ENCODE assay signal across 8 mouse cellular contexts in genomic region chr16:8737666-8738541, GRCm38 (mm10). TPM values are rescaled to one million over a fixed set of nuclear protein-coding genes. Genes with fewer than 3 reads are reported as not detected.
DNase-seq lines count a peak whose midpoint lies in the region; ATAC-seq and TF ChIP-seq lines count a peak whose summit lies in the region.

No protein-coding gene starts in this region.

- H3K9me3 ChIP-seq in forebrain, postnatal 0 days (ENCODE audit: low read length), result no peaks in the 10 kb centered on the region
- H3K9me3 ChIP-seq in hindbrain, postnatal 0 days (ENCODE audit: low read length), result no peaks in the 10 kb centered on the region
- H3K9me3 ChIP-seq in liver, embryonic 16.5 days (replicated peaks; ENCODE audit: control insufficient read depth, low read length), result no peaks in the 10 kb centered on the region

- peaks cover 28% of the 10 kb centered on the region for H3K4me1 ChIP-seq in lung, adult 2 months (ENCODE audit: control insufficient read depth, insufficient read depth, low read length)
- peaks cover 8% of the 10 kb centered on the region for H3K4me1 ChIP-seq in forebrain, postnatal 0 days (ENCODE audit: insufficient read depth)
- H3K4me1 ChIP-seq in hindbrain, postnatal 0 days (ENCODE audit: insufficient read depth, low read length), result peaks cover 17% of the 10 kb centered on the region
- H3K4me1 ChIP-seq in liver, embryonic 16.5 days (ENCODE audit: control insufficient read depth, low read depth, low read length), result peaks cover 55% of the 10 kb centered on the region

- TF ChIP-seq CTCF in lung, adult 2 months (IDR thresholded peaks at IDR 0.05; ENCODE audit: insufficient read depth, low read length), result no peak
- TF ChIP-seq CTCF in brain, embryonic 14.5 days (IDR thresholded peaks at IDR 0.05; ENCODE audit: borderline replicate concordance, extremely low read depth, insufficient read depth, insufficient read length), result no peak
- no peak for TF ChIP-seq CTCF in forebrain, postnatal 0 days (IDR thresholded peaks at IDR 0.05; ENCODE audit: low read depth)
- TF ChIP-seq CTCF in hindbrain, postnatal 0 days (IDR thresholded peaks at IDR 0.05; ENCODE audit: low read depth), result no peak

- H3K27me3 ChIP-seq in forebrain, postnatal 0 days (ENCODE audit: insufficient read depth, low read length), result no peaks in the 10 kb centered on the region
- no peaks in the 10 kb centered on the region for H3K27me3 ChIP-seq in hindbrain, postnatal 0 days (ENCODE audit: insufficient read depth, low read length)
- no peaks in the 10 kb centered on the region for H3K27me3 ChIP-seq in liver, embryonic 16.5 days (ENCODE audit: control insufficient read depth, insufficient read depth, low read depth, low read length)

- peak overlapping the region; percentile 94 for H3K9ac ChIP-seq in forebrain, postnatal 0 days
- peak overlapping the region; percentile 97 for H3K9ac ChIP-seq in hindbrain, postnatal 0 days (replicated peaks; ENCODE audit: low read length)
- H3K9ac ChIP-seq in liver, embryonic 16.5 days (ENCODE audit: low read depth, low read length), result peak overlapping the region; percentile 99

- DNase-seq in lung, adult 2 months, result peak; percentile 54
- DNase-seq in lung, postnatal 25 days (ENCODE audit: low spot score), result no peak
- DNase-seq in brain, embryonic 14.5 days (ENCODE audit: low read depth), result peak; percentile 51
- peak; percentile 47 for DNase-seq in forebrain, postnatal 0 days
- peak; percentile 51 for DNase-seq in hindbrain, postnatal 0 days (ENCODE audit: low spot score)
- peak; percentile 32 for DNase-seq in ovary, postnatal 36 days (ENCODE audit: low spot score)
- peak; percentile 33 to 45 for DNase-seq in urinary bladder, postnatal 36 days (ENCODE audit: low spot score in 2 of 2)

- H3K4me2 ChIP-seq in forebrain, postnatal 0 days (ENCODE audit: low read depth), result peak overlapping the region; percentile 93
- H3K4me2 ChIP-seq in hindbrain, postnatal 0 days (ENCODE audit: low read depth, low read length), result peak overlapping the region; percentile 96
- peak overlapping the region; percentile 79 for H3K4me2 ChIP-seq in liver, embryonic 16.5 days (ENCODE audit: low read depth, low read length)

- TF ChIP-seq POLR2A in lung, adult 2 months (IDR thresholded peaks at IDR 0.05; ENCODE audit: borderline replicate concordance, extremely low read depth, low read depth, low read length), result no peak
- no peak for TF ChIP-seq POLR2A in brain, embryonic 14.5 days (IDR thresholded peaks at IDR 0.05; ENCODE audit: borderline replicate concordance, extremely low read depth, insufficient read depth, insufficient read length, poor library complexity, severe bottlenecking)

- H3K27ac ChIP-seq in forebrain, postnatal 0 days (ENCODE audit: low read depth, low read length), result peak overlapping the region; percentile 97
- peak overlapping the region; percentile 97 for H3K27ac ChIP-seq in hindbrain, postnatal 0 days
- H3K27ac ChIP-seq in liver, embryonic 16.5 days (ENCODE audit: low read length), result peak overlapping the region; percentile 96

- H3K36me3 ChIP-seq in forebrain, postnatal 0 days (ENCODE audit: insufficient read depth), result no peaks in the 10 kb centered on the region
- no peaks in the 10 kb centered on the region for H3K36me3 ChIP-seq in hindbrain, postnatal 0 days (ENCODE audit: insufficient read depth, low read length)
- H3K36me3 ChIP-seq in liver, embryonic 16.5 days (ENCODE audit: control insufficient read depth, insufficient read depth), result peaks cover 3% of the 10 kb centered on the region; the same call in 1 of the 2 replicates

- ATAC-seq in forebrain, postnatal 0 days, result 0 out of 2 replicates have a peak, but pooled peaks have one; percentile 12
- ATAC-seq in hindbrain, postnatal 0 days, result peak; percentile 37
- 0 out of 2 replicates have a peak, but pooled peaks have one; percentile 2 for ATAC-seq in liver, embryonic 16.5 days (ENCODE audit: low read depth)

- under 1% methylated on average over 95 of the region's 110 CpGs for WGBS in lung, adult 2 months
- WGBS in forebrain, postnatal 0 days, result 3% methylated on average over 56 of the region's 110 CpGs
- under 1% methylated on average over 79 of the region's 110 CpGs for WGBS in hindbrain, postnatal 0 days
- under 1% methylated on average over 64 of the region's 110 CpGs for WGBS in liver, embryonic 16.5 days (ENCODE audit: insufficient replicate concordance)

- peak overlapping the region; percentile 70 for H3K4me3 ChIP-seq in lung, adult 2 months (replicated peaks; ENCODE audit: extremely low read depth, low read depth, low read length)
- H3K4me3 ChIP-seq in forebrain, postnatal 0 days (ENCODE audit: low read depth, low read length), result peak overlapping the region; percentile 87
- peak overlapping the region; percentile 98 for H3K4me3 ChIP-seq in hindbrain, postnatal 0 days (ENCODE audit: low read length)
- H3K4me3 ChIP-seq in liver, embryonic 16.5 days (ENCODE audit: low read depth, low read length), result peak overlapping the region; percentile 100

RNA-seq across cellular contexts. Expression of gene Usp7, which starts 54.2 kb away (rescaled TPM):
- polyA plus RNA-seq in lung, adult 2 months (2012; rRNA removed), result 18.6 and 29.8 TPM in 2 replicates
- polyA plus RNA-seq in brain, embryonic 14.5 days (2012; rRNA removed), result 103 and 127 TPM in 2 replicates
- 119 and 200 TPM in 2 replicates for total RNA-seq in forebrain, postnatal 0 days (2014; rRNA removed)
- 14.5 and 18.9 TPM in 2 replicates for polyA plus RNA-seq in forebrain, postnatal 0 days (2015; fragmentation: Nextera tagmentation; extraction: Ambion mirVana)
- total RNA-seq in hindbrain, postnatal 0 days (2014; rRNA removed), result 69.8 and 83.7 TPM in 2 replicates
- 17.5 and 18.9 TPM in 2 replicates for polyA plus RNA-seq in hindbrain, postnatal 0 days (2015; fragmentation: Nextera tagmentation; extraction: Ambion mirVana)
- polyA plus RNA-seq in liver, embryonic 16.5 days (2015; fragmentation: Nextera tagmentation; extraction: Ambion mirVana), result 22.4 and 22.6 TPM in 2 replicates

RNA-seq across cellular contexts. Expression of gene Gm5767, which starts 57.3 kb away (rescaled TPM):
- polyA plus RNA-seq in lung, adult 2 months (2012; rRNA removed), result 0.23 TPM in 1 of 2 replicates, not detected in the other
- polyA plus RNA-seq in brain, embryonic 14.5 days (2012; rRNA removed), result not detected in 2 replicates
- not detected in 2 replicates for total RNA-seq in forebrain, postnatal 0 days (2014; rRNA removed)
- not detected in 2 replicates for polyA plus RNA-seq in forebrain, postnatal 0 days (2015; fragmentation: Nextera tagmentation; extraction: Ambion mirVana)
- not detected in 2 replicates for total RNA-seq in hindbrain, postnatal 0 days (2014; rRNA removed)
- polyA plus RNA-seq in hindbrain, postnatal 0 days (2015; fragmentation: Nextera tagmentation; extraction: Ambion mirVana), result not detected in 2 replicates
- 0.15 TPM in 1 of 2 replicates, not detected in the other for polyA plus RNA-seq in liver, embryonic 16.5 days (2015; fragmentation: Nextera tagmentation; extraction: Ambion mirVana)
